Mouse (Mus musculus): Measurements from ENCODE around the gene Srp14. TPM values are rescaled to one million over a fixed set of nuclear protein-coding genes. Genes with fewer than 3 reads are reported as not detected.

The Srp14 gene
- polyA plus RNA-seq, 1 experiment = 413 TPM

GRCm38 (mm10) chr2:118510447-118511310 is 31.2 kb upstream of the Srp14 start:
- no peak for TF ChIP-seq POLR2A (IDR thresholded peaks at IDR 0.05; ENCODE audit: insufficient read depth, low read depth, low read length)
- no peak for TF ChIP-seq CTCF (IDR thresholded peaks at IDR 0.05; ENCODE audit: insufficient read depth, low read depth, low read length)
- Histone ChIP-seq H3K4me3 (ENCODE audit: insufficient read depth, low read depth, low read length) (no peak overlapping the region), H3K4me1 (ENCODE audit: control insufficient read depth, insufficient read depth, low read length) (peaks cover 2% of the 10 kb centered on the region; the same call in 1 of the 2 replicates), H3K27ac (ENCODE audit: insufficient read depth, low read depth, low read length) (no peak overlapping the region)
- WGBS = 53% methylated on average over 29 of the region's 29 CpGs

GRCm38 (mm10) chr2:118509688-118510446 is 30.4 kb upstream of the Srp14 start:
- Histone ChIP-seq H3K4me3 (ENCODE audit: insufficient read depth, low read depth, low read length) (no peak overlapping the region), H3K27ac (ENCODE audit: insufficient read depth, low read depth, low read length) (no peak overlapping the region), H3K4me1 (ENCODE audit: control insufficient read depth, insufficient read depth, low read length) (peaks cover 2% of the 10 kb centered on the region; the same call in 1 of the 2 replicates)
- no peak for TF ChIP-seq CTCF (IDR thresholded peaks at IDR 0.05; ENCODE audit: insufficient read depth, low read depth, low read length)
- TF ChIP-seq POLR2A (IDR thresholded peaks at IDR 0.05; ENCODE audit: insufficient read depth, low read depth, low read length) = no peak
- 68% methylated on average over 8 of the region's 8 CpGs for whole genome bisulfite sequencing

GRCm38 (mm10) chr2:118507126-118507525 is 27.6 kb upstream of the Srp14 start:
- TF ChIP-seq CTCF (IDR thresholded peaks at IDR 0.05; ENCODE audit: insufficient read depth, low read depth, low read length) (no peak), POLR2A (IDR thresholded peaks at IDR 0.05; ENCODE audit: insufficient read depth, low read depth, low read length) (no peak)
- Histone ChIP-seq H3K27ac (ENCODE audit: insufficient read depth, low read depth, low read length) (no peak overlapping the region), H3K4me3 (ENCODE audit: insufficient read depth, low read depth, low read length) (no peak overlapping the region), H3K4me1 (ENCODE audit: control insufficient read depth, insufficient read depth, low read length) (peaks cover 2% of the 10 kb centered on the region; the same call in 1 of the 2 replicates)
- WGBS = 89% methylated on average over 7 of the region's 7 CpGs

GRCm38 (mm10) chr2:118500191-118500590 is 20.7 kb upstream of the Srp14 start:
- H3K4me1 ChIP-seq (ENCODE audit: control insufficient read depth, insufficient read depth, low read length) = no peaks in the 10 kb centered on the region; the same call in 1 of the 2 replicates
- TF ChIP-seq POLR2A (IDR thresholded peaks at IDR 0.05; ENCODE audit: insufficient read depth, low read depth, low read length) (no peak), CTCF (IDR thresholded peaks at IDR 0.05; ENCODE audit: insufficient read depth, low read depth, low read length) (no peak)
- no peak overlapping the region for H3K4me3 ChIP-seq (ENCODE audit: insufficient read depth, low read depth, low read length)
- WGBS = 98% methylated on average over 2 of the region's 2 CpGs
- no peak overlapping the region for H3K27ac ChIP-seq (ENCODE audit: insufficient read depth, low read depth, low read length)

- TF ChIP-seq POLR2A (IDR thresholded peaks at IDR 0.05; ENCODE audit: insufficient read depth, low read depth, low read length) (no peak), CTCF (IDR thresholded peaks at IDR 0.05; ENCODE audit: insufficient read depth, low read depth, low read length) (no peak)
- WGBS = 53% methylated on average over 20 of the region's 20 CpGs
- H3K4me3 ChIP-seq (ENCODE audit: insufficient read depth, low read depth, low read length) = no peak overlapping the region
- no peak overlapping the region; the same call in 1 of the 2 replicates for H3K27ac ChIP-seq (ENCODE audit: insufficient read depth, low read depth, low read length)
- no peaks in the 10 kb centered on the region; the same call in 1 of the 2 replicates for H3K4me1 ChIP-seq (ENCODE audit: control insufficient read depth, insufficient read depth, low read length)
These were observed 19.8 kb upstream of the Srp14 start for GRCm38 (mm10) chr2:118499135-118499961.

GRCm38 (mm10) chr2:118498476-118498875 is 19.0 kb upstream of the Srp14 start:
- TF ChIP-seq CTCF (IDR thresholded peaks at IDR 0.05; ENCODE audit: insufficient read depth, low read depth, low read length) (no peak), POLR2A (IDR thresholded peaks at IDR 0.05; ENCODE audit: insufficient read depth, low read depth, low read length) (no peak)
- no peak overlapping the region for H3K4me3 ChIP-seq (ENCODE audit: insufficient read depth, low read depth, low read length)
- no peaks in the 10 kb centered on the region; the same call in 1 of the 2 replicates for H3K4me1 ChIP-seq (ENCODE audit: control insufficient read depth, insufficient read depth, low read length)
- 86% methylated on average over 6 of the region's 6 CpGs for WGBS
- no peak overlapping the region for H3K27ac ChIP-seq (ENCODE audit: insufficient read depth, low read depth, low read length)

- Histone ChIP-seq H3K4me1 (ENCODE audit: control insufficient read depth, insufficient read depth, low read length) (no peaks in the 10 kb centered on the region; the same call in 1 of the 2 replicates), H3K4me3 (ENCODE audit: insufficient read depth, low read depth, low read length) (no peak overlapping the region), H3K27ac (ENCODE audit: insufficient read depth, low read depth, low read length) (no peak overlapping the region)
- no peak for TF ChIP-seq POLR2A (IDR thresholded peaks at IDR 0.05; ENCODE audit: insufficient read depth, low read depth, low read length)
- no peak for TF ChIP-seq CTCF (IDR thresholded peaks at IDR 0.05; ENCODE audit: insufficient read depth, low read depth, low read length)
- 95% methylated on average over 5 of the region's 5 CpGs for WGBS
These were observed 18.4 kb upstream of the Srp14 start for GRCm38 (mm10) chr2:118497890-118498289.

- peaks cover 3% of the 10 kb centered on the region for H3K4me1 ChIP-seq (ENCODE audit: control insufficient read depth, insufficient read depth, low read length)
- no peak overlapping the region for H3K4me3 ChIP-seq (ENCODE audit: insufficient read depth, low read depth, low read length)
- WGBS = 80% methylated on average over 9 of the region's 9 CpGs
- no peak overlapping the region for H3K27ac ChIP-seq (ENCODE audit: insufficient read depth, low read depth, low read length)
- TF ChIP-seq POLR2A (IDR thresholded peaks at IDR 0.05; ENCODE audit: insufficient read depth, low read depth, low read length) (no peak), CTCF (IDR thresholded peaks at IDR 0.05; ENCODE audit: insufficient read depth, low read depth, low read length) (no peak)
These were observed 15.5 kb upstream of the Srp14 start for GRCm38 (mm10) chr2:118495024-118495423.
